Mouse (Mus musculus): Measurements from ENCODE around the gene Cd276.

The Cd276 gene

DNA sequence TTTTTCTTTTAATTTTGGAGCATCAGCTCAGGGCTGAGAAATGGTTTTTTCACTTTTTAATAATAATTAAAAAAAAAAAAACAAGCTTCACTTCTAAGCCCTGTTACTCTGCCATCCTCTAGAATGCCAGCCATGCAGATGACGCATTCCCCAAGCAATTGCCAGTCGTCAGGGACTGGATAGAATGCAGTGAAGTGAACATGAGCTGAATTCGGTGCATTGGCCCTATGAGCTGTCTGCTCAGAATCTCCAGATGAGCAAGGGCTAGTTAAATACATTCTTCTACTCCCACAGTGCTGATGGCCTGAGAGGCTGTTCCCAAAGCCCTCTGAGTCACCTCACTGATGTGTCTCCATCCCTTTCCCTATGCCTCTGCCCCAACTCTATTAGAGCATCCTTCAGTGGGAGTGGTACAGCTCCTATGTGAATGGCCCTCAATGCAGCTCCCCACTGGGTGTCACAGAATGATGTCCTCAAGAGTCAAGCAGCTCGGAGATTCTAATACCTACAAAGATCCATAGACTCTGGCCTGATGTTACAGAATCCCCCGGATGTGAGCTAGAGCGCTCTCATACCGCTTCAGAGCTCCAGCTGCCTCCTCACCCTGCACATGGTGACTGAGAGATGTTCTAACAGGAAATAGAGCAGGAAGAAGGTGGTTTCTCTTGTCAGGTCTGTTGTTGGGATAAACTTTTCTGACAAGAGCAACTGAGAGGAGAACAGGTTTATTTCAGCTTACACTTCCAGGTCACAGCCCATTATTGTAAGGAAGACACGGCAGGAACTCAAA lies 47.8 kb downstream of the Cd276 start:
- peak; percentile 49 for DNase-seq

DNA sequence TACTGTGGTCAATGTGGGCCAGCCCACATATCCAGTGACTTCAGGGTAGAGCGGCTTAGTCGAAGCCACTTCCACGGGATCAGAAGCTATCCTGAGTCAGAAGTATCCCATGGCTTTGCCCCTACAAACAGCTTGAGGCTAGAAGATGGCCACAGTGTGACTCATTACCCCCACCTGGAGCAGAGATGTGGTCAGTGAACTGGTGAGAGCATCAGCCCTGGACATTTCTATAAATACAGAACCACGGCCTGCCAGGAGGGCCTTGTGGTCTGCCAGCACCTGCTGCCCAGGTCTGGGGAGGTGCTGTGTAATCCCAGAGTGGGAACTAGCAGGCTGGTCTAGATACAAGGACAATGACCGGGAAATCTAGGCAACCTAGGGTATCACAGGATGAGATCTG lies 54.3 kb downstream of the Cd276 start:
- no peak for DNase-seq

- no peak for DNase-seq
These were observed 57.3 kb downstream of the Cd276 start for GRCm38 (mm10) chr9:58497942-58498341.

DNA sequence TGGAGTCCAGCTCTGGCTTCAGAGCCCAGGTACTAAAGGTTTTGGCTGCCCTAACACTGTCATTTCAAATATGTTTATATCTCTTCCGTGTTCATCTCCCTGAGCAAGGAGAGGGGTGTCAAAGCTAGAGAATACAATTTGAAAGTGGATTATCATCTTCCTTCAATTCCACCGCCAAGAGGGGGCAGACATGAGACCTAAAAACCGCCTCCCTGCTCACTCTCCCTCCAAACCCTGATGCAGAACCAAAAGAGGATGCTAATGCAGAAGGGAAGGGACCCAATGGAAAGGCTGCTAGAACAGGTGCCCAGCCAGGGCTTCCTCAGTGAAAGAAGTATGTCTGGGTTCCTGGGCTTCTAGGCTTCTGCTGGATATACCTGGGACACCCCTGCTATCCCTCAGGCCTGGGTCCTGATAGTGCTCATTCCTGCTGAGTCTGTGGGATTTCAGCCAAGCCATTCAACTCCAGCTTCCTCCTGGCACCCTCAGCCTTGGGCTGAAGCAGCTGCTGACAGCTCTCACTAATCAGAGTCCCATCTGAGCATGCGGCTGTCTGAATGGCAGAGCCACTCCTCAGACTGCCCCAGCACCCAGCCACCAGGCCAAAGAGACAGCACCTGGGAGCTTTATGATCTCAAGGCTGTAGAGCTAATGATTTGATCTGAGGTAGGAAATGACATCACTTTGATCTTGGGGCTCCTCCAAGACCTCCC lies 58.6 kb downstream of the Cd276 start:
- DNase-seq, result peak; percentile 26

DNA sequence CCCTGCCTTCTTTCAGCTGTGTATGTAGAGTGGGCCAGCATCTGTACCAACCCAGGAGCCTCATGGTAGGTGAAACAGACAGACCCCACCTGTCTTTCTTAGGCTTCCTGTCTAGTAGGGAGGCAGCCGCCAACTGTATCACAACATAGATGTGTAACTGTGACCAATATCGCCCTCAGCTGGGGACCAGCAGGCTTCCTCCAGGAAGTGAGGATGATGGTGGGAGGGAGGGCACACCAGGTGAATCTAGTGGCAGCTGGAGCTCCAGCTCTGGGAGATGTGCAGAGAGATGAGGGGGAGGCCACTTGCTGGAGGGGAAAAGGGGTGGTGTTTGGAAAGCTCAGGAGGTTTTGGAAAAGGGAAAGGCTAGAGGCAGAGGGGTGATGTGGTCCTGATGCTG lies 60.2 kb downstream of the Cd276 start:
- DNase-seq, result no peak

DNA sequence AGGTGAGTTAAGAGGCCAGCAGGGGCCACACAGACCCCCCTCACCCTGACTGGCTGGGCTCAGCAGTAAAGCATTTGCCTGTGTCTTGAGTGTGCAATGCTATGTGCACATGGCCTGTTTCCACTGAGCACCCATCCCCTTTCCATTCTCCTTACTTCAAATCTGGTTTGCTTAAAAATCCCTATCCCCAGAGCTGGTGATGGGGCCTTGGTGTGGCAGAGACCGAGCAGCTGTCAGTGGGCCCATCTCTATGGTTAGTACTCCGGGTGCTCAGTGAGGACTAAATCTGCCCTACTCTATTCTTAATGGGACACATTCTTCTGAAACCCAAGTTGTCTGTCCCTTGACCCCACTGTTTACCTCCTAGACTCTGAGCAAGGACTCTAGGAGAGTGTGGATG lies 64.8 kb downstream of the Cd276 start:
- no peak for DNase-seq

DNA sequence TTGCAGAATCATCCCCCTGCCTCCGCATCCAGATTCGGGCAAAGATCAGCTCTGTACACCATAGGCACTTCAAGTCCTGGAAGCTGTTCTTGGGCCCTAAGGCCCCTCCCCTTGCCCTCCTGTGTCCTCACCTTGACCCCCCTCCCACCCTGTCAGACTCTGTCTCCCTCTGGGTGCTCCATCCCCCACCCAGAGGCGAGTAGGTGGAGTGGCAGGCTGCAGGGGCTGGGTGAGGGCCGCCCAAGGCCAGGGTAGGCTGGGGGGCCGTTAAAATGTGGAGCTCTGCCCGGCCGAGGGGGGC lies 65.4 kb downstream of the Cd276 start:
- DNase-seq, result no peak

GRCm38 (mm10) chr9:58489133-58489864 lies 65.9 kb downstream of the Cd276 start:
- DNase-seq, result no peak

GRCm38 (mm10) chr9:58487851-58488801 lies 67.1 kb downstream of the Cd276 start, which contains the start of gene Insyn1:
Insyn1 (plus strand) TSS chr9:58488603.
- DNase-seq, result peak; percentile 21

- DNase-seq, result no peak
These were observed 68.2 kb downstream of the Cd276 start for GRCm38 (mm10) chr9:58487076-58487475.
